Mouse (Mus musculus): Measurements from ENCODE around the gene Znrf1.
A peak's percentile ranks its signal among the peaks of the same experiment; 100 is the strongest.

The Znrf1 gene

GRCm38 (mm10) chr8:111569926-111570325, 34.0 kb downstream of the Znrf1 start:
- DNase-seq (ENCODE audit: low read depth), result no peak

DNA sequence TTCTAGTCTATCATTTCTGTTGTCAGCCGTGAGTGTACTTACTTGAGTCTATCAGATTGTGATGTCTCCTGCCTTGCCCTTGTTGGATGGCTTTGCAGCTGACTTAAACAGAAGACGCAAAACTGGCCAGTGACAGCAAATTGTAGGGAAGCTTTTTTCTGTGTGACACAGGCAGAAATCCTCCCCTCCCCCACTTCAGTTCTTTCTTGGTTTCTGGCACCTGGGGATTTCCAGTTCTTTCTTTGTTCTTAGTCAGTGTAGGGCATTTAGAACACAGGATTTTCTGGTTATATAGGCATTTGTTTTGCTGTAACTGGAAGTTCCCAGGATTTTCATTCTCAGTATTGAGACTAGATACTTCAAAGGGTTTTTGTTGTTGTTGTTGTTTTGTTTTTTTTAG, 34.5 kb downstream of the Znrf1 start:
- no peak for DNase-seq (ENCODE audit: low read depth)

DNA sequence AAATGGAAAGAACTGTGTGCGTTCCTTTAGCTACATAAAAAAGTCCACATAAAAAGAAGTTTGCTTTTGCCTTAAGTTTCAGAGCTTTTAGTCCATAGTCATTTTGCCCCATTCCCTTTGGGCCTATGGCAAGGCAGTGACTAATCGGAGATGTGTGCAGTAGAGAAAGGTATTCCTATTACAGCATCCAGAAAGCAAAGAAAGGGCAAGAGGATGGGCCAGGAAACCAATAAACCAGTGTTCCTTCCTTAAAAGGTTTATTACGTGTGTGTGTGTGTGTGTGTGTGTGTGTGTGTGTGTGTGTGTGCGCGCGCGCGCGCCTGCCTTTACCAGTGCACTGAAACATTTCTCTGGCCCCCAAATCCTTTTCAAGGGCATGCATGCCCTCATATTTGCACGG, 35.8 kb downstream of the Znrf1 start:
- no peak for DNase-seq (ENCODE audit: low read depth)

DNA sequence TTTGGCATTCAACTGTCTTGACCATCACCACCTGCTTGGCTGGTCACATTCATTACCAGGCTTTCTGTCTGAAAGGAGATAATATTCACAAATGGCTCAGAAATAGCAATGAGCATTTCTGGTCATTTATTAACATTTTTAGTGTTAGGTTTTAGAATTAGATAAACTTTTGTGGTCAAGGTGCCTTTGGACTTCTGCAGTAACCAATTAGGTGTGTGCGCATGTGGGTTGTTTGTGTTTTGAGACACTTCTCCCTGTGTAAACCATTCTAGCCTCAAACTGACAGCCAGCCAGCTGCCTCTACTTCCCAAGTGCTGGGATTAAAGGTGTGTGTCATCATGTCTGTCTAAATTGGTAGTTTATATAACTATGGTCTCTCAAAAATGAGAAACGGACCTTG, 36.5 kb downstream of the Znrf1 start:
- DNase-seq (ENCODE audit: low read depth), result no peak

DNA sequence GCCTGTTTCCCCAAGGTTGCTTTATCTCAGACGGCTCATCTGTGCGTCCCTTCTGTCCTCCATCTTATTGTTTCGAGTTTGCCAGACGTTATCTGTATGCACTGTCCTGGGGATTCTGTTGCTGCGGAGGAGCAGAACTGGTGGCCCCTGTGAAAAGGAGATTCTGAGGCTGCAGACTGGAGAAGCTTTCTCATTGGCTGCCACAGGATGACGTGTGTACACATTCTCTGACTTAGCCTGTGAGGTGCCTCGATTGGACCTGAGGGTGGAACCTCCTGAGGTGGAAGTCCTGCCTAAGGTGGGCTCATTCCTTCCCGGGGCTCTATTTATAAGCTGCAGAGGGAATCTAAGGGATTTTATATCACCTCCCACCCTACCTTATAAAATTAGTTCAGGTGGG, 37.7 kb downstream of the Znrf1 start:
- no peak for DNase-seq (ENCODE audit: low read depth)

DNA sequence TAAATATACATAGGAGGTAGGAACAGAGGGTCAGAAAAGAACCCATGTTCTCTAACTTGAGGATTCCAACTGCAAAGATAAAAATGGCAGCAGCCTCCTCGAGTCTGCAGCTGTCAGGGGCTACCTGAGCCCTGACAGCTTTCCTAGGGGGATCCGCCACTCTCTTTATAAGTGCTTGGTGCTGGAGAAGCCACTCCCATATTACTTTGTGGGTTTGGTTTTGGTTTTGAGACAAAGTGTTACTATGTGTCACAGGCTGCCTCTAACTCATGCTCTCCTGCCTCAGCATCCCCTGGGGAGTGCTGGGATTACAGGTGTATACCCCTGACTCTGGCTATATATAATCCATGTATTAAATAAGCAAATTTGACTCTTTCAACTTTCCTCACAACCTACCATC, 38.1 kb downstream of the Znrf1 start:
- no peak for DNase-seq (ENCODE audit: low read depth)

GRCm38 (mm10) chr8:111575492-111575891, 39.6 kb downstream of the Znrf1 start:
- DNase-seq (ENCODE audit: low read depth), result no peak

- DNase-seq (ENCODE audit: low read depth), result no peak
Measured at GRCm38 (mm10) chr8:111576501-111576900, 40.6 kb downstream of the Znrf1 start.

DNA sequence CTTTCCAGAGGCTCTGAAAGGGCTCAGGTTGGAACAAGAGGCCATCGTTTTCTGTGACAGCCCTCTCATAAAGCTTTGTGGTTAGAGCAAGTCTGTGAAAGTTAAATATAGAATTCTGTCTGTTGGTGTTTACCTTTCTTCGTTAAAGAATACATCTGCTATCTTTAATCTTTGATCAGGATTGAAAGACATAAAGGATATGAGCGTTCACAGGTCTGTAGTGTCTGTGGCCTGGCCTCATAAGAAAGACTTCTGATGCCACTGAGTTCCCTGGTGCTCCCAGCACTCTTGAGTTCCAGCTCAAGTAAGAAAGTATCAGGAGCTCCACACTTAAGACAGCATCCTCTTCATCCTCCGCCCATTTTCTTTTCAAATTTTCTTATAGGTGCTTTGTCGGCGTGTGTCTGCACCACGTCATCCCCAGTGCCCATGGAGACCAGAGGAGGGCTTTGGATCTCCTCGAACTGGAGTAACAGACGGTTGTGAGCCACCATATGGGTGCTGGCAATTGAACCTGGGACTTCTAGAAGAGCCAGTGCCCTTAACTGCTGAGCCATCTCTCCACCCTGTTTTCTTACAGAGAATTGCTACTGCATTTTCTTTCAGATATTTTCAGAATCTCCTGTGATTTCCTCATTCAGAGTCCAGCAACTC, 42.1 kb downstream of the Znrf1 start:
- DNase-seq (ENCODE audit: low read depth), result no peak

GRCm38 (mm10) chr8:111579318-111579717, 43.4 kb downstream of the Znrf1 start:
- no peak for DNase-seq (ENCODE audit: low read depth)

- DNase-seq (ENCODE audit: low read depth), result no peak
Measured at GRCm38 (mm10) chr8:111580306-111580705, 44.4 kb downstream of the Znrf1 start.

DNA sequence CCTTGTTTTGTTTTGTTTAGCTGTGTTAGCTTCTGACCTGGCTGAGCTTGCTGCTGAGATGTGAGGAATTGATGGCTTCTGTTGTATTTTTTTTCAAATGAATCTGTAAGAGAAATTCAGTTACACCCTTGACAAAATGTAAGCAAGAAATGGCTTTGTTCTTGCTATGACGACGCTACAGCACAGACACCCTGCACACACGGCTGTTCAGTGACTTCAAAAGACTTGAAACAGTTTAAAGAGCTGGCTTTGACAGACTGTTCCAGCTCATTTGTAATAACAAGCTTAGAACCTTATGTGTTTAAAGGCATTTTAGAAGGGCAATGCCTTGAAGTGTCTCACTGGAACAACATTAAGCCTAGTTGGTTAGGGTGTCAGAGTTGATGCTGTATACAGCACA, 46.5 kb downstream of the Znrf1 start:
- DNase-seq (ENCODE audit: low read depth), result no peak

DNA sequence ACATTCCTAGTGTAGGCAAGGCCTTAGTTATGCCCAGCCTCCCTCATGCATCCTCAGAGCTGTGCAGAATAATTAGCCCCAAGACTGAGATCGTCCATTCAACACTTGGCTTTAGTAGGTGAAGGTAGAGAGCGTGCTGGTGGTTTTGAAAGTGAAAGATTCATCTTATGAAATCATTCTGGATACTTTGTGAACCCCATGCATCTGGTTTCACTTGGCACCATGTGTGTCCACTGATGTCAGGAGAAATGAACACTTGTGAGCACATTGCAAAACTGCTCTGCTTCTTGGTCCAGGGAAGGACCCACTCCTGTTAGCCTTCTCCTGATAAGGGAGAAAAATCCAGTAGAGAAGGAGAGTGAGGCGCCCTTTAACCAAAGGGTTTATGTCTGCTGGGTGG, 49.0 kb downstream of the Znrf1 start:
- DNase-seq (ENCODE audit: low read depth), result no peak

DNA sequence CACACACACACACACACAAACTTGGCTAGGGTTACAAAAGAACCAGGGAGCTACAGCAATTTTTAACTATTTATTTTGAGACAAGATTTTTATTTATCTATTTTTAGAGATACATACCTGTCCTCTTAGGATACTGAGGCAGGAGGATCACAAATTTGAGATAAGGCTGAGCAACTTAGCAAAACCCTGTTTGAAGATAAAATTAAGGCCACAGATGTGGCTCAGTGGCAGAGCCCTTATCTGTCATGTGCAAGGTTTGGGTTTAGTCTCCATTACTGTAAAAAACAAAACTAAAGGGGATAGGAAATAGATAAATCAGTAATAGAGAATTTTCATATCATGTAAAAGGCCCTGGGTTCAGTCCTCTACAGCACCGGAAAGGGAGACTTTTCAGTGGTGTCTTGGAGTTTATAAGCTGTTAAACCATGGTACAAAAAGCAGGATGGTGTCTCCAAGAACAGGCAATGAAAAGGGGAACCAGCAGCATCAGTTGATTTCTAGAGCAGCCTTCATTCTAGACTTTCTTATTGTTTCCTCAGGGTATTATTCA, 51.7 kb downstream of the Znrf1 start:
- no peak for DNase-seq (ENCODE audit: low read depth)

DNA sequence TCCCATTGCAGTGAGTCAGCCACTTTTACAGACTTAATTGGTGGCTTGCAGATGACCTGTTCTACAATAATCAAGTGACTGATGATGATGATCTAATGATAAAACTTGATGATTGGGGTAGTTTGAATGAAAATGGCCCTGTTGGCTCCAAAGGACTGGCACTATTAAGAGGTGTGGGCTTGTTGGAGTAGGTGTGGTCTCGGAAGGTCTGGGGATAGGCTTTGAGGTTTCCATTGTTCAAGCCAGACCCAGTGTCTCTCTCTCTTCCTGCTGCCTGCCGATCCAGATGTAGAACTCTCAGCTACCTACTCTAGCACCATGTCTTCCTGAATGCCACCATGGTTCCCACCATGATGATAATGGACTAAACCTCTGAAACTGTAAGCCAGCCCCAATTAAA, 52.4 kb downstream of the Znrf1 start:
- DNase-seq (ENCODE audit: low read depth), result no peak

GRCm38 (mm10) chr8:111590214-111590613, 54.3 kb downstream of the Znrf1 start:
- no peak for DNase-seq (ENCODE audit: low read depth)

- no peak for DNase-seq (ENCODE audit: low read depth)
Measured at GRCm38 (mm10) chr8:111591176-111591575, 55.3 kb downstream of the Znrf1 start.

DNA sequence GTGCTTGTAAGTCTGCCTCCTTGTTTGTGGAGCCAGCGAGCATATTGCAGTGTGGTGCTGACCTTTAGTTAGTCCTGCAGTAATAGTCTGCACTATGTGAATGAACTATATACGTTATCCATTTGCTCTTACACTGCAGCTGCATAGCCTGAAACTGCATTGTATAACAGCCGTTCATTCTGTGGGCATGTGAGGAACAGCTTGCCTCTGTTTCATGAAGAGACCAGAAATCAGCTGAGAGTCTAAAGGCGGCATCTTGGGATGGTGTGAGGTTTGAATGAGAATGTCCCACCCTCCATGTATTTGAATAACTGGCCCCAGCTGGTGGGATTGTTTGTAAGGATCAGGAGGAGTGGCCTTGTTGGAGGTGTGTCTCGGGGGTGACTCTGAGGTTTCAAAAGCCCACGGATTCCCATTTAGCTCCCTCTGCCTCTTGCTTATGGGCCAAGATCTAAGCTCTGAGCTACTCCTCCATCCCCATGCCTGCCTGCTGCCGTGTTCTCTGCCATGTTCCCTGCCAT, 56.6 kb downstream of the Znrf1 start:
- no peak for DNase-seq (ENCODE audit: low read depth)

DNA sequence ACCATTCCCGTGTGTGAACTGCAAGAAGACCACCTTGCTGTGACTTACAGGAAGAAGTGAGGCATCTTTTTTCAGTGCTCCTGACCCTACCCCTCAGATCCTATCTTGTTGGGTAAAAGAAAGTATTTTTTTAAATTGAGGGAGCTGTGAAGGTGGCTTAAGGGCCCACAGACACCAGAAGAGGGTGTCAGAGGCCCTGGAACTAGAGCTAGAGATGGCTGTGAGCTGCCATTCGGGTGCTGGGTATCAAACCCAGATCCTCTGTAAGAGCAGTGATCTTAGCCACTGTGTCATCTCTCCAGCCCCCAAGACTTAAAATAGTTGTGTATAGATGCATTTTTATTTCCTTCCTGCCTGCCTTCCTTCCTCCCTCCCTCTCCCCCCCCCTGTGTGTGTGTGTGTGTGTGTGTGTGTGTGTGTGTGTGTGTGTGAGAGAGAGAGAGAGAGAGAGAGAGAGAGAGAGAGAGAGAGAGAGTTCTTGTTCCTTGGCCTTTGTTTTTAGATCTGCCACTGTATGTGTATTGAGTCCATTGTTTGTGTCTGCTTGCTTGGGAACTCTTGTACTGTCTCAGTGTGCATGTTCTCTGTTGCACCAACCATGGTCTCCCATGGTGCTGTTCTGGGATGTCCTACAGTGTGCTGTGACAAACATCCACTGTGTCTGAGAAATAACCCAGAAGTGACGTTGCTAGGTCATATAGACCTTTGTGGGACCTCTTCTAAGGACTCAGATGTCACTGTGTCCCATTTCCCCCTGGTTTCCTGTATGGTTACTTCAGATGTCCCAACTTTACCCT, 58.3 kb downstream of the Znrf1 start:
- DNase-seq (ENCODE audit: low read depth), result no peak

DNA sequence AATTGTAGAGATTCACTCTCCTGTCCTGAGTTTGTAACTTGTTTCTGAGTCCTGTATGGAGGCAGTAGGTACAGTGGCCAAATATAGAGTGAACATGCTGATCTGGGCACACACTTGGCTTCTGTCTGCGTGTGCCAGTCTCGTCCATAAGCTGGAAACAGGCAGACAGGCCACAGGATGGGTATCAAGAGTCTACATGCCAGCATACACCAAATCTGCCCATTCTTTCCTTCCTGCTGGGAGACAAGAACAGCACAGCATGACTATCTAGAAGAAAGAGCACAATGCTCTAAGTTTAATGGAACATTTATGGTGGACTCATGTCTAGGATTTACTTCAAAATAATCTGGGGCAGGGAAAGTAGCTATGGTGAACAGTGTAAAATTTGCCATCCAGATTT, 59.1 kb downstream of the Znrf1 start:
- DNase-seq (ENCODE audit: low read depth), result no peak

DNA sequence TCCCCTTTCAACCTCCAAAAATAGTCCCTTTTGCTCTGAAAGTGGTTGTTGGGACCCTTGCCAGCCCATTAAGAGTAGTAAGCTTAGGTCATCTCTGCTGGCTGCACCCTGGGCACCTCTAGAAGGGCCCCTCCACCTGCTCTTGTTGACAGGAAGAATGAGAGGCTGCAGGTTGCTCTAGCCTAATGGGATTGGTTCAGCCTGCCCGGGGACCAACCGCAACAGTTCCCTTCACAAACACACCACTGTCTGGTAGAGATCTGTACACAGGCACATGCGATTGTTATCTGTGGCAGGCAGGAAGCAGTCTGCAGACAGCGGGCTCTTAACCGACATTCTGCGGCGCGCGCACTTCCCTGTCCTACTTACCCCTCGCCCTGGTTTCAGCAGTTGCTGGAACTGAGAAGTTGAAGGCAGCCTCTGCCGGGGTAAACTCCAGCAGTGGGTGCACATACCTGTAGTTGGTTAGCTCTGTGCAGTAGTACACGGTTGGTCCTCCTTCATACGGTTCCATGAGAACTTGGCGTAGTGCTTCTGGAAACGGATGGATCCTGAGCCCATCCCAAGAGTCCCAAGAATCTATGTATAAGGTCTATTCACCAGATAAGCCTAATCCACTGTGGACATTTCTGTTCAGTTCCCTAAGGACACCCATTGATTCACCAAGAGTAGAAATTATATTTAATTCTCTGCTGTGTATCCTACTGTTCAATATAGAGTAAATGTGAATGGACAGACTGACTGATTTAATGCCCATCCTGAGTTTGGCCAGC, 60.0 kb downstream of the Znrf1 start:
- peak; percentile 78 for DNase-seq (ENCODE audit: low read depth)

GRCm38 (mm10) chr8:111596485-111596821, 60.6 kb downstream of the Znrf1 start:
- DNase-seq (ENCODE audit: low read depth), result no peak

DNA sequence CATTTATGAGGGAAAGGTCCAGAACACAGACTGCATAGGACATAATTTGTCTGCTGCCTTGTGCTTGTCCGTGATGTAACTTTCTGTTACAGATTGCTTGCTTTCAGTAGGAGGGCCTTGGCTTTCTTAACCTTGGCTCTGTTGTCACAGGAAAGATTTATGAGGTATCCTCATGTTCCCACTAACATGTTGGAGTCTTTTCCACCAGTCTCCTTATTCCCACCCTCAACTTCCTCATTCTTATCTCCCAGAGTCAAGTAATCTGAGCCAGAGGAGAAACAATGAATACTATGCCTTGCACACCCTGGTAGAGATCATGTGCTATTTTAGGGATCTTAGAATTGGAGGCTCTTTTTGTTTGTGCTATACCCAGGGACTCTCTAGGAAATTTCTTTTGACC, 61.4 kb downstream of the Znrf1 start:
- no peak for DNase-seq (ENCODE audit: low read depth)

Measured in c-Kit-positive CD71-negative TER-119-negative erythroid progenitor cells, embryonic 14.5 days (primary cell).